Mouse (Mus musculus): ENCODE data around the gene Cdnf. TPM values are rescaled to one million over a fixed set of nuclear protein-coding genes. Genes with fewer than 3 reads are reported as not detected.

The Cdnf gene
- polyA plus RNA-seq (2012; rRNA removed): 0.53 and 0.64 TPM in 2 replicates

GRCm38 (mm10) chr2:3512552-3513454, at the start of gene Cdnf, which contains the start of the genes Gm45902 and Hspa14:
TSS of gene Cdnf (plus strand) at chr2:3513030.
TSS of gene Gm45902 (minus strand) at chr2:3512790.
TSS of gene Hspa14 (minus strand) at chr2:3512814.
- Histone ChIP-seq H3K27me3 (replicated peaks; ENCODE audit: control insufficient read depth, insufficient read depth, low read length) (no peaks in the 10 kb centered on the region), H3K36me3 (ENCODE audit: control insufficient read depth, insufficient read depth, low read length) (peaks cover 1% of the 10 kb centered on the region; the same call in 1 of the 2 replicates), H3K27ac (ENCODE audit: insufficient read depth, low read depth, low read length) (peak within 1 kb of the TSS; percentile 90), H3K4me3 (ENCODE audit: insufficient read depth, low read depth, low read length) (peak within 1 kb of the TSS; percentile 77), H3K4me1 (ENCODE audit: control insufficient read depth, insufficient read depth, low read length) (no peaks in the 10 kb centered on the region)
- WGBS: under 1% methylated on average over 60 of the region's 60 CpGs
- no peak for TF ChIP-seq CTCF (conservative IDR thresholded peaks at IDR 0.05; ENCODE audit: insufficient read depth, insufficient read length, low read depth, low read length)
- peak; percentile 53 for TF ChIP-seq POLR2A (IDR thresholded peaks at IDR 0.05; ENCODE audit: low read depth, low read length)
- DNase-seq: peak; percentile 99

- no peak for DNase-seq
- H3K4me1 ChIP-seq (ENCODE audit: control insufficient read depth, insufficient read depth, low read length): peaks cover 4% of the 10 kb centered on the region; the same call in 1 of the 2 replicates
- peak overlapping the region; percentile 91 for H3K4me3 ChIP-seq (ENCODE audit: insufficient read depth, low read depth, low read length)
- TF ChIP-seq CTCF (conservative IDR thresholded peaks at IDR 0.05; ENCODE audit: insufficient read depth, insufficient read length, low read depth, low read length) (no peak), POLR2A (IDR thresholded peaks at IDR 0.05; ENCODE audit: low read depth, low read length) (no peak)
- no peak overlapping the region for H3K27ac ChIP-seq (ENCODE audit: insufficient read depth, low read depth, low read length)
- 2% methylated on average over 12 of the region's 12 CpGs for WGBS
- H3K36me3 ChIP-seq (ENCODE audit: control insufficient read depth, insufficient read depth, low read length): no peaks in the 10 kb centered on the region
- no peaks in the 10 kb centered on the region for H3K27me3 ChIP-seq (replicated peaks; ENCODE audit: control insufficient read depth, insufficient read depth, low read length)
Measured at GRCm38 (mm10) chr2:3473891-3474290, 38.9 kb upstream of the Cdnf start.

- DNase-seq: peak; percentile 62
- H3K36me3 ChIP-seq (ENCODE audit: control insufficient read depth, insufficient read depth, low read length): no peaks in the 10 kb centered on the region
- H3K4me3 ChIP-seq (ENCODE audit: insufficient read depth, low read depth, low read length): peak overlapping the region; percentile 91
- H3K27me3 ChIP-seq (replicated peaks; ENCODE audit: control insufficient read depth, insufficient read depth, low read length): no peaks in the 10 kb centered on the region
- under 1% methylated on average over 46 of the region's 46 CpGs for WGBS
- TF ChIP-seq POLR2A (IDR thresholded peaks at IDR 0.05; ENCODE audit: low read depth, low read length): no peak
- no peak for TF ChIP-seq CTCF (conservative IDR thresholded peaks at IDR 0.05; ENCODE audit: insufficient read depth, insufficient read length, low read depth, low read length)
- H3K27ac ChIP-seq (ENCODE audit: insufficient read depth, low read depth, low read length): no peak overlapping the region
- peaks cover 4% of the 10 kb centered on the region; the same call in 1 of the 2 replicates for H3K4me1 ChIP-seq (ENCODE audit: control insufficient read depth, insufficient read depth, low read length)
Measured at GRCm38 (mm10) chr2:3474361-3474805, 38.4 kb upstream of the Cdnf start.

- peak; percentile 98 for DNase-seq
- Histone ChIP-seq H3K4me3 (ENCODE audit: insufficient read depth, low read depth, low read length) (peak within 1 kb of the TSS; percentile 91), H3K36me3 (ENCODE audit: control insufficient read depth, insufficient read depth, low read length) (no peaks in the 10 kb centered on the region), H3K4me1 (ENCODE audit: control insufficient read depth, insufficient read depth, low read length) (peaks cover 4% of the 10 kb centered on the region; the same call in 1 of the 2 replicates), H3K27me3 (replicated peaks; ENCODE audit: control insufficient read depth, insufficient read depth, low read length) (no peaks in the 10 kb centered on the region), H3K27ac (ENCODE audit: insufficient read depth, low read depth, low read length) (peak within 1 kb of the TSS; percentile 69)
- no peak for TF ChIP-seq CTCF (conservative IDR thresholded peaks at IDR 0.05; ENCODE audit: insufficient read depth, insufficient read length, low read depth, low read length)
- under 1% methylated on average over 42 of the region's 42 CpGs for WGBS
Measured at GRCm38 (mm10) chr2:3474861-3475283, 38.0 kb upstream of the Cdnf start, which contains the start of gene Suv39h2. TSS of gene Suv39h2 (minus strand) at chr2:3475031.

- Histone ChIP-seq H3K27ac (ENCODE audit: insufficient read depth, low read depth, low read length) (no peak overlapping the region), H3K36me3 (ENCODE audit: control insufficient read depth, insufficient read depth, low read length) (no peaks in the 10 kb centered on the region), H3K4me1 (ENCODE audit: control insufficient read depth, insufficient read depth, low read length) (peaks cover 4% of the 10 kb centered on the region; the same call in 1 of the 2 replicates), H3K4me3 (ENCODE audit: insufficient read depth, low read depth, low read length) (no peak overlapping the region), H3K27me3 (replicated peaks; ENCODE audit: control insufficient read depth, insufficient read depth, low read length) (no peaks in the 10 kb centered on the region)
- 69% methylated on average over 3 of the region's 3 CpGs for WGBS
- DNase-seq: no peak
- no peak for TF ChIP-seq POLR2A (IDR thresholded peaks at IDR 0.05; ENCODE audit: low read depth, low read length)
- TF ChIP-seq CTCF (conservative IDR thresholded peaks at IDR 0.05; ENCODE audit: insufficient read depth, insufficient read length, low read depth, low read length): no peak
Measured at GRCm38 (mm10) chr2:3475746-3476251, 37.0 kb upstream of the Cdnf start.

- Histone ChIP-seq H3K27me3 (replicated peaks; ENCODE audit: control insufficient read depth, insufficient read depth, low read length) (no peaks in the 10 kb centered on the region), H3K4me1 (ENCODE audit: control insufficient read depth, insufficient read depth, low read length) (no peaks in the 10 kb centered on the region), H3K36me3 (ENCODE audit: control insufficient read depth, insufficient read depth, low read length) (no peaks in the 10 kb centered on the region), H3K27ac (ENCODE audit: insufficient read depth, low read depth, low read length) (no peak overlapping the region), H3K4me3 (ENCODE audit: insufficient read depth, low read depth, low read length) (no peak overlapping the region)
- DNase-seq: no peak
- TF ChIP-seq CTCF (conservative IDR thresholded peaks at IDR 0.05; ENCODE audit: insufficient read depth, insufficient read length, low read depth, low read length): no peak
- TF ChIP-seq POLR2A (IDR thresholded peaks at IDR 0.05; ENCODE audit: low read depth, low read length): no peak
- 89% methylated on average over 3 of the region's 3 CpGs for WGBS
Measured at GRCm38 (mm10) chr2:3480239-3480638, 32.6 kb upstream of the Cdnf start.

- DNase-seq: no peak
- Histone ChIP-seq H3K27me3 (replicated peaks; ENCODE audit: control insufficient read depth, insufficient read depth, low read length) (no peaks in the 10 kb centered on the region), H3K36me3 (ENCODE audit: control insufficient read depth, insufficient read depth, low read length) (peaks cover 1% of the 10 kb centered on the region), H3K27ac (ENCODE audit: insufficient read depth, low read depth, low read length) (no peak overlapping the region), H3K4me1 (ENCODE audit: control insufficient read depth, insufficient read depth, low read length) (no peaks in the 10 kb centered on the region), H3K4me3 (ENCODE audit: insufficient read depth, low read depth, low read length) (no peak overlapping the region)
- WGBS: 90% methylated on average over 3 of the region's 3 CpGs
- TF ChIP-seq CTCF (conservative IDR thresholded peaks at IDR 0.05; ENCODE audit: insufficient read depth, insufficient read length, low read depth, low read length) (no peak), POLR2A (IDR thresholded peaks at IDR 0.05; ENCODE audit: low read depth, low read length) (no peak)
Measured at GRCm38 (mm10) chr2:3489816-3490215, 23.0 kb upstream of the Cdnf start.

Measured in kidney, adult 2 months (tissue).